Mouse (Mus musculus): ENCODE measurements around the gene Klhl40. TPM values are rescaled to one million over a fixed set of nuclear protein-coding genes. Genes with fewer than 3 reads are reported as not detected.

Klhl40 gene
- polyA plus RNA-seq, 1 experiment, result not detected

- TF ChIP-seq POLR2A (IDR thresholded peaks at IDR 0.05; ENCODE audit: insufficient read depth, low read length) (no peak), EP300 (IDR thresholded peaks at IDR 0.05; ENCODE audit: insufficient read depth, low read depth, low read length) (no peak), CTCF (IDR thresholded peaks at IDR 0.05; ENCODE audit: low read depth, low read length) (no peak)
- Histone ChIP-seq H3K27ac (ENCODE audit: insufficient read depth, low read length) (no peak overlapping the region), H3K9me3 (replicated peaks; ENCODE audit: control insufficient read depth, insufficient read depth, low read length, poor library complexity, severe bottlenecking) (no peaks in the 10 kb centered on the region), H3K4me1 (ENCODE audit: control insufficient read depth, insufficient read depth, low read length) (no peaks in the 10 kb centered on the region), H3K4me3 (ENCODE audit: low read depth, low read length) (no peak overlapping the region), H3K9ac (ENCODE audit: low read depth, poor library complexity, severe bottlenecking) (no peak overlapping the region), H3K27me3 (ENCODE audit: control insufficient read depth, insufficient read depth, low read length, poor library complexity, severe bottlenecking) (no peaks in the 10 kb centered on the region), H3K36me3 (ENCODE audit: control insufficient read depth, insufficient read depth, low read length, poor library complexity, severe bottlenecking) (no peaks in the 10 kb centered on the region)
These were observed 41.8 kb downstream of the Klhl40 start for GRCm38 (mm10) chr9:121819073-121819770.

GRCm38 (mm10) chr9:121819771-121820471, 42.5 kb downstream of the Klhl40 start:
- TF ChIP-seq POLR2A (IDR thresholded peaks at IDR 0.05; ENCODE audit: insufficient read depth, low read length) (no peak), EP300 (IDR thresholded peaks at IDR 0.05; ENCODE audit: insufficient read depth, low read depth, low read length) (no peak), CTCF (IDR thresholded peaks at IDR 0.05; ENCODE audit: low read depth, low read length) (no peak)
- no peaks in the 10 kb centered on the region for H3K27me3 ChIP-seq (ENCODE audit: control insufficient read depth, insufficient read depth, low read length, poor library complexity, severe bottlenecking)
- no peaks in the 10 kb centered on the region for H3K36me3 ChIP-seq (ENCODE audit: control insufficient read depth, insufficient read depth, low read length, poor library complexity, severe bottlenecking)
- H3K4me3 ChIP-seq (ENCODE audit: low read depth, low read length), result no peak overlapping the region
- H3K9me3 ChIP-seq (replicated peaks; ENCODE audit: control insufficient read depth, insufficient read depth, low read length, poor library complexity, severe bottlenecking), result no peaks in the 10 kb centered on the region
- no peaks in the 10 kb centered on the region for H3K4me1 ChIP-seq (ENCODE audit: control insufficient read depth, insufficient read depth, low read length)
- no peak overlapping the region for H3K9ac ChIP-seq (ENCODE audit: low read depth, poor library complexity, severe bottlenecking)
- no peak overlapping the region for H3K27ac ChIP-seq (ENCODE audit: insufficient read depth, low read length)

- TF ChIP-seq EP300 (IDR thresholded peaks at IDR 0.05; ENCODE audit: insufficient read depth, low read depth, low read length) (no peak), CTCF (IDR thresholded peaks at IDR 0.05; ENCODE audit: low read depth, low read length) (no peak), POLR2A (IDR thresholded peaks at IDR 0.05; ENCODE audit: insufficient read depth, low read length) (no peak)
- H3K9ac ChIP-seq (ENCODE audit: low read depth, poor library complexity, severe bottlenecking), result no peak overlapping the region
- no peak overlapping the region for H3K27ac ChIP-seq (ENCODE audit: insufficient read depth, low read length)
- no peaks in the 10 kb centered on the region for H3K36me3 ChIP-seq (ENCODE audit: control insufficient read depth, insufficient read depth, low read length, poor library complexity, severe bottlenecking)
- no peaks in the 10 kb centered on the region for H3K4me1 ChIP-seq (ENCODE audit: control insufficient read depth, insufficient read depth, low read length)
- H3K9me3 ChIP-seq (replicated peaks; ENCODE audit: control insufficient read depth, insufficient read depth, low read length, poor library complexity, severe bottlenecking), result no peaks in the 10 kb centered on the region
- no peak overlapping the region for H3K4me3 ChIP-seq (ENCODE audit: low read depth, low read length)
- H3K27me3 ChIP-seq (ENCODE audit: control insufficient read depth, insufficient read depth, low read length, poor library complexity, severe bottlenecking), result no peaks in the 10 kb centered on the region
These were observed 43.4 kb downstream of the Klhl40 start for GRCm38 (mm10) chr9:121820765-121821164.

GRCm38 (mm10) chr9:121822585-121822991, 45.2 kb downstream of the Klhl40 start:
- Histone ChIP-seq H3K9me3 (replicated peaks; ENCODE audit: control insufficient read depth, insufficient read depth, low read length, poor library complexity, severe bottlenecking) (no peaks in the 10 kb centered on the region), H3K9ac (ENCODE audit: low read depth, poor library complexity, severe bottlenecking) (no peak overlapping the region), H3K4me3 (ENCODE audit: low read depth, low read length) (no peak overlapping the region), H3K36me3 (ENCODE audit: control insufficient read depth, insufficient read depth, low read length, poor library complexity, severe bottlenecking) (no peaks in the 10 kb centered on the region), H3K27ac (ENCODE audit: insufficient read depth, low read length) (no peak overlapping the region), H3K27me3 (ENCODE audit: control insufficient read depth, insufficient read depth, low read length, poor library complexity, severe bottlenecking) (no peaks in the 10 kb centered on the region), H3K4me1 (ENCODE audit: control insufficient read depth, insufficient read depth, low read length) (no peaks in the 10 kb centered on the region)
- TF ChIP-seq CTCF (IDR thresholded peaks at IDR 0.05; ENCODE audit: low read depth, low read length), result no peak
- TF ChIP-seq POLR2A (IDR thresholded peaks at IDR 0.05; ENCODE audit: insufficient read depth, low read length), result no peak
- no peak for TF ChIP-seq EP300 (IDR thresholded peaks at IDR 0.05; ENCODE audit: insufficient read depth, low read depth, low read length)

GRCm38 (mm10) chr9:121823051-121823450, 45.6 kb downstream of the Klhl40 start:
- no peaks in the 10 kb centered on the region for H3K9me3 ChIP-seq (replicated peaks; ENCODE audit: control insufficient read depth, insufficient read depth, low read length, poor library complexity, severe bottlenecking)
- TF ChIP-seq CTCF (IDR thresholded peaks at IDR 0.05; ENCODE audit: low read depth, low read length), result no peak
- no peak for TF ChIP-seq EP300 (IDR thresholded peaks at IDR 0.05; ENCODE audit: insufficient read depth, low read depth, low read length)
- TF ChIP-seq POLR2A (IDR thresholded peaks at IDR 0.05; ENCODE audit: insufficient read depth, low read length), result no peak

GRCm38 (mm10) chr9:121823991-121824390, 46.6 kb downstream of the Klhl40 start:
- TF ChIP-seq POLR2A (IDR thresholded peaks at IDR 0.05; ENCODE audit: insufficient read depth, low read length), result no peak
- no peak for TF ChIP-seq CTCF (IDR thresholded peaks at IDR 0.05; ENCODE audit: low read depth, low read length)
- no peak for TF ChIP-seq EP300 (IDR thresholded peaks at IDR 0.05; ENCODE audit: insufficient read depth, low read depth, low read length)
- H3K27ac ChIP-seq (ENCODE audit: insufficient read depth, low read length), result no peak overlapping the region
- H3K4me3 ChIP-seq (ENCODE audit: low read depth, low read length), result no peak overlapping the region
- no peaks in the 10 kb centered on the region for H3K4me1 ChIP-seq (ENCODE audit: control insufficient read depth, insufficient read depth, low read length)
- H3K9ac ChIP-seq (ENCODE audit: low read depth, poor library complexity, severe bottlenecking), result no peak overlapping the region
- H3K36me3 ChIP-seq (ENCODE audit: control insufficient read depth, insufficient read depth, low read length, poor library complexity, severe bottlenecking), result no peaks in the 10 kb centered on the region
- no peaks in the 10 kb centered on the region for H3K27me3 ChIP-seq (ENCODE audit: control insufficient read depth, insufficient read depth, low read length, poor library complexity, severe bottlenecking)
- H3K9me3 ChIP-seq (replicated peaks; ENCODE audit: control insufficient read depth, insufficient read depth, low read length, poor library complexity, severe bottlenecking), result no peaks in the 10 kb centered on the region

More at GRCm38 (mm10) chr9:121823051-121823450, 45.6 kb downstream of the Klhl40 start:
- Histone ChIP-seq H3K27me3 (ENCODE audit: control insufficient read depth, insufficient read depth, low read length, poor library complexity, severe bottlenecking) (no peaks in the 10 kb centered on the region), H3K9ac (ENCODE audit: low read depth, poor library complexity, severe bottlenecking) (no peak overlapping the region), H3K27ac (ENCODE audit: insufficient read depth, low read length) (no peak overlapping the region), H3K36me3 (ENCODE audit: control insufficient read depth, insufficient read depth, low read length, poor library complexity, severe bottlenecking) (no peaks in the 10 kb centered on the region), H3K4me3 (ENCODE audit: low read depth, low read length) (no peak overlapping the region), H3K4me1 (ENCODE audit: control insufficient read depth, insufficient read depth, low read length) (no peaks in the 10 kb centered on the region)

Measured in ES-Bruce4 (cell line).